Mouse (Mus musculus) urinary bladder, postnatal 0 days (tissue): ENCODE measurements around the gene Wdr78. TPM values are rescaled to one million over a fixed set of nuclear protein-coding genes. Genes with fewer than 3 reads are reported as not detected.

Experiments used
- polyA plus RNA-seq: library from polyadenylated mRNA; unstranded; fragments of >200 nt; fragmentation: Nextera tagmentation; extraction: Ambion mirVana; gene quantifications from 2 replicates; pipeline ENCODE4 v1.2.1, GENCODE M21; 2015

Wdr78 gene
- polyA plus RNA-seq: 0.36 and 0.65 TPM in 2 replicates

DNA sequence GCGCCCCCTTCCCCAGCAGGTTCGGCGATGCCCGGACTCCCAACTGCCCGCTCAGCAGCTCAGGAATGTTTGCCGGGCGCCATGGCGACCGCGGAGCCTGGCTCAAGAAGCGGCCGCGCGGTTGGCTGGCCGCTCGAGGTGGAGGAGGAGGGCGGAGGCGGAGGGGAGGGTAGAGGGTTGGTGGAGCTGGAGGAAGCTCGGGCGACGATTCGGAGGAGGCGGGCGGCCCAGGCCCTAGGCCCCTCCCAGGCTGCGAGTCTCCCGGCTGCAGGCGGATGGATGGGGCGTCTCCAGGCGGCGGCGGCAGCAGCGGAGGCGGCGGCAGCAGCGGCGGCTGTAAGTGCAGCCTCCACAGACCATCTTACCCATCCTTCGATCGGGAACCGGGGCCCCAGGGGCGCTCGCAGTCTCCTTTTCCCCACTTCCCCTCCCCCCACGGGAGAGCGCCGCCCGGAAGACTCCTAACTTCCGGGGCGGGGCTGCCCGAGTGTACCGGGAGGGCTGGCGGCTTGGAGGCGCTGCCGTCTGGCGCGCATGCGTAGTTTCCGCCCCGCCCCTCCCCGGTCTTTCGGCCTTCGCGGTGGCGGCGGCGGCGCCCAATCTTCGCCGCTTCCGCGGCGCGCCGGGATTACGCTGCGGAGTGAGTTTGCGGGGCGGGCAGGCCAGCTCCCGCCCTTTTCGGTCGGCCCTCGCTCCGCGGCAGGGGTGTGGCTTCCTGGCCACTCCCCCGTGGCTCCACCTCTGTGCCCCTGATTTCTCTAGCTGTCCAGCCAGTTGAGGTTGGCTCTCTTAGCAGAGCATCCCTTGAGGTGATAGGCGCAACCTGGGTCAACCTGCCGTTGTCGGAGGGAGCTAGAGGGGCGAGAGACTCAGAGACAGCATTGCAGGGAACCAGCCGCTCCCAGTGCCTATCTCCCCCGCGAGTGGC lies at the start of gene Wdr78, which contains the start of gene Mier1:
Gene Wdr78, minus strand, starts transcription at position 372 of the 928 bp plus-strand sequence.
Gene Mier1, plus strand, starts transcription at position 207 of the 928 bp plus-strand sequence.

DNA sequence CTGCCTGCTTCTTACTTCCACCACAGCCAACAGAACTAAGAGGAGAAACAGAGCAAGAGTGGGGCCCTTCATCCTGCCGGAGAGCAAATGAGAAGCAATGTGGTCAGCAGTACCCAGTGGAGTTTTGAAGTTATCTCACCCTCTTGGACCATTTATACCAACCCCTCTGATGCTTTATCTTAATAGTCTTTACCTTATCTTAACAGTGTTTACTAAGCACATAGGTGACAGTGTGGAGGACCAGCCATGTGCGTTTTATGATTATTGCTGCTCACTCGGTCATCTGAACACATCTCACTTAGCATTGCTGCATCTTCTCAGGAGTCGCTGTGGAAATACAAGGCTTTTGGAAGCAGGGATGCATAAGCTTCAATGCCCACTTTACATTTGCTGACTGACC lies 87.7 kb downstream of the Wdr78 start, which contains the start of gene Insl5:
Gene Insl5, minus strand, starts transcription at position 222 of the 400 bp plus-strand sequence.

Other genes starting within 250 kb of the Wdr78 start
- gene Tctex1d1, start 135.9 kb downstream of the Wdr78 start, polyA plus RNA-seq: 1.3 and 1.5 TPM in 2 replicates
- not detected in 2 replicates for gene Insl5, start 87.7 kb downstream of the Wdr78 start, polyA plus RNA-seq
- 26.8 and 32.3 TPM in 2 replicates for gene Mier1, start 165 bp downstream of the Wdr78 start, polyA plus RNA-seq
- gene Slc35d1, start 100.6 kb upstream of the Wdr78 start, polyA plus RNA-seq: 2.8 and 4.5 TPM in 2 replicates
- gene 4921539E11Rik, start 176.3 kb upstream of the Wdr78 start, polyA plus RNA-seq: not detected in 2 replicates
- gene Oma1, start 199.3 kb upstream of the Wdr78 start, polyA plus RNA-seq: 18.0 and 18.4 TPM in 2 replicates